Mouse (Mus musculus) heart, postnatal 0 days (tissue): ENCODE data around the gene Cops9. TPM values are rescaled to one million over a fixed set of nuclear protein-coding genes. Genes with fewer than 3 reads are reported as not detected.

Experiments
- ATAC-seq: fragments of 200-750 bp; cut with Nextera tagmentation; 2 replicates; pipeline ENCODE4 v1.8.0; 2017; ENCODE audit warnings: low read depth, moderate number of reproducible peaks, moderate library complexity; ENCODE audit not compliant: insufficient read depth
- DNase-seq: peaks from one replicate; pipeline ENCODE4 v3.0.0-alpha.2; 2016; ENCODE audit warnings: low spot score
- H3K27ac ChIP-seq: fragments of 300-500 bp; sonication (generic); 2 replicates; pipeline ENCODE4 v1.5.1; 2014; ENCODE audit warnings: low read depth, mild to moderate bottlenecking
- H3K27me3 ChIP-seq: fragments of 300-500 bp; sonication (generic); 2 replicates; pipeline ENCODE4 v1.6.1; 2014; ENCODE audit warnings: low read length, mixed read lengths; ENCODE audit not compliant: control insufficient read depth, insufficient read depth
- H3K36me3 ChIP-seq: fragments of 300-500 bp; sonication (generic); replicated peaks from 2 replicates; pipeline ENCODE4 v1.6.1; 2014; ENCODE audit warnings: low read length, mixed read lengths; ENCODE audit not compliant: control insufficient read depth, insufficient read depth
- H3K4me1 ChIP-seq: fragments of 300-500 bp; sonication (generic); 2 replicates; pipeline ENCODE4 v1.6.1; 2014; ENCODE audit warnings: antibody characterized with exemption; ENCODE audit not compliant: control insufficient read depth, insufficient read depth
- H3K4me2 ChIP-seq: fragments of 300-500 bp; sonication (generic); 2 replicates; pipeline ENCODE4 v1.6.1; 2014; ENCODE audit warnings: low read depth, mild to moderate bottlenecking, low read length, moderate library complexity
- H3K4me3 ChIP-seq: fragments of 300-500 bp; sonication (generic); 2 replicates; pipeline ENCODE4 v1.5.1; 2014; ENCODE audit warnings: low read depth, low read length
- H3K9ac ChIP-seq: fragments of 300-500 bp; sonication (generic); replicated peaks from 2 replicates; pipeline ENCODE4 v1.6.1; 2014; ENCODE audit warnings: low read depth, low read length, mixed read lengths
- H3K9me3 ChIP-seq: fragments of 300-500 bp; sonication (generic); replicated peaks from 2 replicates; pipeline ENCODE4 v1.6.1; 2016; ENCODE audit warnings: low read length; ENCODE audit not compliant: control insufficient read depth
- CTCF ChIP-seq: IDR thresholded peaks from 2 replicates; pipeline ENCODE4 v1.5.1; 2016; ENCODE audit warnings: antibody characterized with exemption, control low read depth, low read depth
- EP300 ChIP-seq: IDR thresholded peaks from 2 replicates; pipeline ENCODE4 v1.6.1; 2016; ENCODE audit warnings: antibody characterized with exemption, low read depth
- WGBS: fragments of 180-500 bp; shearing (Covaris S2); extraction: QIAGEN DNeasy Blood & Tissue Kit; methylation state at CpG from one replicate; pipeline ENCODE4 v1.1.7; 2014; 5-methylcytosine and 5-hydroxymethylcytosine counted together
- polyA plus RNA-seq: library from polyadenylated mRNA; unstranded; fragments of >200 nt; fragmentation: Nextera tagmentation; extraction: Ambion mirVana; gene quantifications from 2 replicates; pipeline ENCODE4 v1.2.1, GENCODE M21; 2015
- total RNA-seq: library from RNA; depleted of rRNA; stranded (reverse); fragments of >200 nt; gene quantifications from 2 replicates; pipeline ENCODE4 v1.2.3, GENCODE M21; 2014; ENCODE audit warnings: low replicate concordance

Cops9 gene
- total and polyA plus RNA-seq, 2 experiments from 2014 or later = 187 to 507 TPM

DNA sequence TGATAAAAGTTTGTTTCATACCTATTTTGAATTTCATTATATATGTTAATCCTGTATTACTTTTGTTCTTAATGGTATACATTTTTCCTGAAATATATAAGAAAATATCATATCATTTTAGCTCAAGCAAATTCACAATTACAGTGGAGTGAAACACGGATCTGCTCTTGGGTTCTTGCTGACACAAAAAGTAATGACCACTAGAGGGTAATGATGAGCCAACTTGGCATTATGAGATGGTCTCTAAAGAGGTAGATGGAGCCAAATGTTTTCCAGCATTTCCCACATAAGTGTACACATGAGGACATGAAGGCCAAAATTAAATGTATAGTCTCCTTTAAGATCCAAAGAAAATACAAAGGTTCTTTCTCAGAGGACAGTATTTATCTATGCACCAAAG lies 27.3 kb downstream of the Cops9 start:
- TF ChIP-seq EP300 = no peak
- peak; percentile 57 for TF ChIP-seq CTCF
- no peak overlapping the region for H3K4me3 ChIP-seq
- H3K36me3 ChIP-seq = no peaks in the 10 kb centered on the region
- no peak overlapping the region for H3K27ac ChIP-seq
- DNase-seq = peak; percentile 14
- 4% methylated on average over 1 of the region's 1 CpGs for WGBS
- no peaks in the 10 kb centered on the region for H3K9me3 ChIP-seq
- no peak overlapping the region for H3K4me2 ChIP-seq
- H3K4me1 ChIP-seq = no peaks in the 10 kb centered on the region
- no peaks in the 10 kb centered on the region; the same call in 1 of the 2 replicates for H3K27me3 ChIP-seq
- no peak for ATAC-seq
- H3K9ac ChIP-seq = no peak overlapping the region

DNA sequence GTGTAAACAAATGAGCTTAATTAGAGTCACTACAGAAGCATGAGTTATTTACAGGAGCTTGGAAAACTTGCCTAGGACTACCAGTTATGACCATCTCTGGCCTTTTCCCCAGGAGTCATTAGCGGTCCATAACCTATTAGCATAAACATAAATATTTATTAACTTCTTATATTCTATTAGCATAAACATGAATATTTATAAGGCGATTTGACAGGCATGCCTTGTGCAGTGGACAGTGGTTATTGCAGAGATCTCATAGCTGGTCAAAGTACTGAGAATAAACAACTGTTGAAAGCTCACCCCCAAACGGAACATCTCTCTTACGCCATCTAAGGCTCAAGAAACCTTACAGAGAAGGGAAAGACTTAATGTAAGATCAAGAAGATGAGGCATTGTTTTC lies 28.6 kb downstream of the Cops9 start:
- ATAC-seq = no peak
- no peaks in the 10 kb centered on the region for H3K4me1 ChIP-seq
- no peaks in the 10 kb centered on the region; the same call in 1 of the 2 replicates for H3K27me3 ChIP-seq
- no peak for DNase-seq
- TF ChIP-seq EP300 = no peak
- TF ChIP-seq CTCF = no peak
- H3K36me3 ChIP-seq = no peaks in the 10 kb centered on the region
- H3K9ac ChIP-seq = no peak overlapping the region
- 42% methylated on average over 4 of the region's 4 CpGs for WGBS
- no peaks in the 10 kb centered on the region for H3K9me3 ChIP-seq
- H3K4me3 ChIP-seq = no peak overlapping the region
- no peak overlapping the region for H3K4me2 ChIP-seq
- no peak overlapping the region for H3K27ac ChIP-seq

DNA sequence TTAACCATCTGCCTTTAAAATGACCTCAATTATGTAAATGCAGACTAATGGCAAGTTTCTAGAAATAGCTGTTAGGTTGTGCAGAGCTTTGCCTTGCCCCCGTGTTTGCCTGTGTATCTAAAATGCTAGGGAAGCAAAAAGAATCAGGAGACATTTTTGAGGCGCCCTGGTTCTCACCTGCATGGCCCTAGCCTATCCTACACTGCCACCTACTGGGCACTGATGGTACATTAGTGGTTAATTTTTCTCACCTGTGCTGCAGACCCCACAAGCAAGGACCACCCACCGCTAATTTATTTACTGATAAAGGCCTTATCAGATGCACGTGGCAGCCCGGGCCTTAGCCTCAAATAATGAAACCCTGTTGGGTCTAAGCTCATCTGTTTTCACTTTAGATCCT lies 30.8 kb downstream of the Cops9 start:
- H3K4me3 ChIP-seq = no peak overlapping the region
- ATAC-seq = no peak
- WGBS = 5% methylated on average over 5 of the region's 5 CpGs
- H3K4me1 ChIP-seq = no peaks in the 10 kb centered on the region
- peak; percentile 87 for TF ChIP-seq CTCF
- no peak for TF ChIP-seq EP300
- H3K4me2 ChIP-seq = no peak overlapping the region
- no peaks in the 10 kb centered on the region for H3K36me3 ChIP-seq
- H3K9me3 ChIP-seq = no peaks in the 10 kb centered on the region
- DNase-seq = peak; percentile 20
- no peaks in the 10 kb centered on the region; the same call in 1 of the 2 replicates for H3K27me3 ChIP-seq
- no peak overlapping the region for H3K9ac ChIP-seq
- no peak overlapping the region for H3K27ac ChIP-seq

DNA sequence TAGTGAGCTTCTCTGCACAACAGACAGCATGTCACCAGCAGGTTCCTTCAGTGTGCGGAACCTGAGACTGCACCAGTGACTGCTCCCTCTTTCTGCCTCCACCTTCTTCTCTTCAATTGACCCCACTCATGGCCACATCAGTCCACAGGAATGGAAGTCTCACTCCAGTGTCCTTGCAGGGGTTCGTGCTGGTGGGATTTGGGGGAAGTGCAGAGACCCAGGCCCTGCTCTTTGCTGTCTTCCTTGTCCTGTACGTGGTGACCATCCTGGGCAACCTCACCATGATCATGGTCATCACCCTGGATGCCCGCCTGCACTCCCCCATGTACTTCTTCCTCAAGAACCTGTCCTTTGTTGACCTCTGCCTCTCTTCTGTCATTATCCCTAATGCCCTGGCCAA lies 34.1 kb downstream of the Cops9 start:
- Histone ChIP-seq H3K4me3 (no peak overlapping the region), H3K36me3 (no peaks in the 10 kb centered on the region), H3K9ac (no peak overlapping the region), H3K27ac (no peak overlapping the region), H3K4me2 (no peak overlapping the region), H3K9me3 (no peaks in the 10 kb centered on the region), H3K27me3 (no peaks in the 10 kb centered on the region; the same call in 1 of the 2 replicates), H3K4me1 (no peaks in the 10 kb centered on the region)
- 61% methylated on average over 4 of the region's 4 CpGs for WGBS
- no peak for DNase-seq
- TF ChIP-seq EP300 (no peak), CTCF (no peak)
- no peak for ATAC-seq

DNA sequence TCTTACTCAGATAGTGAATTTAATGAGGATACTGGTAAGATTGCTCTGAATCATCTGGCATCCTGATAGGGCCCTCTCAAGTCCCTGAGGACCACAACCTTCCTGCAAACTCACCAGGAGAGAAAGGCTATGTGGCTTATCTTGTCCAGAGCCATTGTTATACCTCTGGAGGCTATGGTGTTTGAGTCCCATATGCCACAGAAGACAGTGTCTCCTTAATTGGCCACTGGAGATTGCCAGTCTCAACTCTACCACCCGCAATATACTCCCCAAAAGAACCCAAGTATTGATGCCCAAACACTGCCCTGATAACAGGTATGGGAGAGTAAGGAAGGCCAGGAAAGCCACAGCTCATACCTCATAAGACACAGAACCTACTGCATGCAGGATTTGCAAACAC lies 36.3 kb downstream of the Cops9 start, which contains the start of gene Olfr1410:
Gene Olfr1410 (plus strand): TSS at position 301 of the 400 bp plus-strand sequence.
- ATAC-seq (no peak), DNase-seq (no peak)
- H3K9me3 ChIP-seq = no peaks in the 10 kb centered on the region
- H3K36me3 ChIP-seq = no peaks in the 10 kb centered on the region
- H3K9ac ChIP-seq = no peak within 1 kb of the TSS
- 70% methylated on average over 1 of the region's 1 CpGs for WGBS
- TF ChIP-seq EP300 (no peak), CTCF (no peak)
- H3K27ac ChIP-seq = no peak within 1 kb of the TSS
- H3K4me1 ChIP-seq = no peaks in the 10 kb centered on the region
- H3K27me3 ChIP-seq = no peaks in the 10 kb centered on the region; the same call in 1 of the 2 replicates
- no peak within 1 kb of the TSS for H3K4me2 ChIP-seq
- H3K4me3 ChIP-seq = no peak within 1 kb of the TSS

DNA sequence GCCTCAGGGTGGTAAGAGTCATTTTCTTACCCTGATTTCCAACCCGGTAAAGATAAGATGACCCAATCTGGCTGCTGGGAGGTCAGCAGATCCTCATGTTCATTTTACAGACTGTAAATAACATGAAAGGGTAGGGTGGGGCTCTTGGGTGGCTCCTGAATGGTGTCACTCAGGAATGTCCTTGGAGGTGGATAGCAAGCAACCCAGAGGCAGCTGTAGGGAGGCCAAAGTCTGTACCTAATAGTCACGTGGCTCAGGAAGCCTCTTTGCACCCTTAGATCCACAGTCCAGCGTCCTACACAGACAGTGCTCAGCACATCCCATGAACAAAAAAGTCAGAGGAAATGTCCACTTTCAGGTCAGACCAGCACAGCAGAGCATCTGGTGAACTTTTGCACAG lies 45.8 kb downstream of the Cops9 start:
- no peak overlapping the region for H3K4me2 ChIP-seq

More for the DNA sequence above, 45.8 kb downstream of the Cops9 start:
- WGBS = 55% methylated on average over 3 of the region's 3 CpGs
- H3K9me3 ChIP-seq = no peaks in the 10 kb centered on the region
- DNase-seq (no peak), ATAC-seq (no peak)
- no peaks in the 10 kb centered on the region for H3K36me3 ChIP-seq
- no peak overlapping the region for H3K9ac ChIP-seq
- no peak for TF ChIP-seq CTCF
- TF ChIP-seq EP300 = no peak
- no peaks in the 10 kb centered on the region for H3K4me1 ChIP-seq
- no peak overlapping the region for H3K27ac ChIP-seq
- no peak overlapping the region for H3K4me3 ChIP-seq
- H3K27me3 ChIP-seq = no peaks in the 10 kb centered on the region
